Mouse (Mus musculus) gastrocnemius, postnatal 36 days (tissue): ENCODE data around the gene Ptafr. TPM values are rescaled to one million over a fixed set of nuclear protein-coding genes. Genes with fewer than 3 reads are reported as not detected.
"Not testable (repeated sequence)": the region's sequence is repeated elsewhere in the genome, so short reads cannot be mapped to it uniquely, and the experiment has no call there.

Experiments
- DNase-seq, 2 experiments: peaks; one replicate each; pipeline ENCODE4 v3.0.0; 2022
- intact Hi-C: fragments of 180-260 bp; cut with DNase I; formaldehyde crosslinking; loops from one replicate; pipeline ENCODE4 v1.15.1; 2025
- total RNA-seq, 2 experiments: library from RNA; stranded (reverse); gene quantifications; 2 replicates each; pipeline ENCODE4 v1.2.3; 2021

Ptafr gene
- total RNA-seq, 2 experiments from 2014 or later: 0.64 to 1.0 TPM

GRCm38 (mm10) chr4:132554221-132554620 lies 9.6 kb upstream of the Ptafr start:
- intact Hi-C loops: no loop called here
- DNase-seq: no peak

- intact Hi-C loops: no loop called here
- no peak for DNase-seq
Observed at GRCm38 (mm10) chr4:132554653-132555052, 9.2 kb upstream of the Ptafr start.

- intact Hi-C loops: not testable (repeated sequence)
Observed at GRCm38 (mm10) chr4:132555550-132555949, 8.3 kb upstream of the Ptafr start.

GRCm38 (mm10) chr4:132563261-132563660 lies 606 bp upstream of the Ptafr start:
- no peak for DNase-seq
- intact Hi-C loops: no loop called here

More at GRCm38 (mm10) chr4:132555550-132555949, 8.3 kb upstream of the Ptafr start:
- DNase-seq: not testable (repeated sequence)

GRCm38 (mm10) chr4:132565089-132565747 lies 1.4 kb downstream of the Ptafr start:
- intact Hi-C loops: no loop called here
- no peak for DNase-seq

GRCm38 (mm10) chr4:132567361-132567779 lies 3.5 kb downstream of the Ptafr start:
- no peak for DNase-seq
- intact Hi-C loops: no loop called here

GRCm38 (mm10) chr4:132569115-132569514 lies 5.2 kb downstream of the Ptafr start:
- no peak for DNase-seq
- intact Hi-C loops: no loop called here

GRCm38 (mm10) chr4:132571190-132571589 lies 7.3 kb downstream of the Ptafr start:
- DNase-seq: no peak
- intact Hi-C loops: no loop called here

GRCm38 (mm10) chr4:132573327-132573726 lies 9.5 kb downstream of the Ptafr start:
- intact Hi-C loops: no loop called here
- no peak for DNase-seq

- no peak for DNase-seq
- intact Hi-C loops: no loop called here
Observed at GRCm38 (mm10) chr4:132574809-132575347, 11.0 kb downstream of the Ptafr start.

DNA sequence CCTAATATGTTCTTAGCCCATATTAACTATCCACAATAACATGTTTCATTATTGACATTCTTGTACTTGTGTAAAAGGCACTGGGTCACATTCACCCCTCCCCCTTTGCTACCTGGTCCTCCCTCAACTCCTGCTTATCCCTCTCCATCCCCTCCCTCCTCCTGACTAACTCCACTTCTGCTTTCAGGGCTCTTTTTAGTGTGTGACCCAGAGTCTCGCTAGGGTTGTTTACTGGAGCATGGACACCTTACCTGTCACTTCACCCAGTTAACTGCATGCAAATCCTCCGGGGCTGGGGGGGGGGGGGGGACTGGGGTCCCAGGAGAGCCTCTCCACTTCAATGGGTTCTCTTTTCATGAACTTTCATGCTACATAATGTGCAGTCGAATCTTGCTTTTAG lies 19.9 kb downstream of the Ptafr start:
- no peak for DNase-seq
- intact Hi-C loops: no loop called here

DNA sequence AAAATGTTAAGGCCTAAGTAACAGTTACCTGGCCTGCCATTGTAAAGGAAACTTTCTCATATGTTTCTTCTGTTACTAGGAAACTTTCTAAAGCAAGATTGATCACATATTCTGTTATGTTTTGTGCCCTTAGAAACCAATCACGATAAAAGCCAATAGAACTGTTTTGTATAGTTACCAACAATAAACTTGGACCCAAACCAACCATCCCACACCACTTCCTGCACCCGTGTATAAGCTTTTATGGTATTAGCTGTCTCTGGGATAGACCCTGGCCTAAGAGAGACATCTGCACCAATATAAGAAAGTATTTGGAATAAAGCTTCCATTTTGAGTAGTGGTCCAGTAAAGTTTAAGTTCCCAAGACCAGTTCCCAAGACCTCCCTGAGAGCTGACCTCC lies 21.1 kb downstream of the Ptafr start:
- no peak for DNase-seq
- intact Hi-C loops: no loop called here

- DNase-seq: no peak
- intact Hi-C loops: no loop called here
Observed at GRCm38 (mm10) chr4:132586282-132586681, 22.4 kb downstream of the Ptafr start.

- intact Hi-C loops: no loop called here
- no peak for DNase-seq
Observed at GRCm38 (mm10) chr4:132588512-132588911, 24.6 kb downstream of the Ptafr start.

- intact Hi-C loops: no loop called here
- no peak for DNase-seq
Observed at GRCm38 (mm10) chr4:132590642-132591041, 26.8 kb downstream of the Ptafr start.

GRCm38 (mm10) chr4:132592958-132593357 lies 29.1 kb downstream of the Ptafr start:
- no peak for DNase-seq
- intact Hi-C loops: no loop called here

GRCm38 (mm10) chr4:132594191-132594590 lies 30.3 kb downstream of the Ptafr start:
- intact Hi-C loops: no loop called here
- DNase-seq: no peak

- intact Hi-C loops: no loop called here
- DNase-seq: no peak
Observed at GRCm38 (mm10) chr4:132598861-132599260, 35.0 kb downstream of the Ptafr start.

DNA sequence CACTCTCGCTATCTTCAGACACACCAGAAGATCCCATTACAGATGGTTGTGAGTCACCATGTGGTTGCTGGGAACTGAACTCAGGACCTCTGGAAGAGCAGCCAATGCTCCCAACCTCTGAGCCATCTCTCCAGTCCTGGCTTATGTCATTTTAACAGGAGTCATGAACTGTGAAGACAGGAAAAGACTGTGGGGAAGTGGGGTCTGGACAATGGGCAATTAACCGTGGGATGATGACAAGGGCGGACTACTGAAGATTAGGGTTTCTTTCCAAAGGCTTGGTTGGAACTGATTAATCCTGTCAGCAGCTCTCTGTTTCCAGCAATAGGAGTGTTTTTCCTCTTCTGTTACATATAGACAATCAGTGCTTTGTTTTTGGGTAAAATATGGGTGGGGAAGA lies 35.9 kb downstream of the Ptafr start:
- intact Hi-C loops: no loop called here
- no peak for DNase-seq

DNA sequence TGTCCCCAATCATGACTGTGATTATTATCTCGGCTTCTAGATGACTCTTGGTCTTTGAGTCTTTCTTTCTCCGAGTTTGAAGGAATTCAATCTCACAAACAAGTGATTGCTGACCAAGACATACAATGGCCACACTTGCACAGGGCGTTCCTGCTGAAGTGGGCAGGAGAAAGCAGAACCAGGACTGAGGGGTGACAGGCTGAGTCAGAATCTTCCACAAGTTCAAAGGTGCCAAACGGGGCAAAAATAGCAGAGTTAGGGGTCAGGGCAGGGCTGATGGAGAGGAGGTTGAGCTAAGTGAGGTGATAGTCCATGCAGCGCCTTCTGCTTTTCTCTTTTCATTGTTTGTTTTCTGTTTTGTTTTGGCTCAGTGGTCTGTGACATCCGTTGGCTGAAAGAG lies 36.6 kb downstream of the Ptafr start:
- intact Hi-C loops: no loop called here

DNA sequence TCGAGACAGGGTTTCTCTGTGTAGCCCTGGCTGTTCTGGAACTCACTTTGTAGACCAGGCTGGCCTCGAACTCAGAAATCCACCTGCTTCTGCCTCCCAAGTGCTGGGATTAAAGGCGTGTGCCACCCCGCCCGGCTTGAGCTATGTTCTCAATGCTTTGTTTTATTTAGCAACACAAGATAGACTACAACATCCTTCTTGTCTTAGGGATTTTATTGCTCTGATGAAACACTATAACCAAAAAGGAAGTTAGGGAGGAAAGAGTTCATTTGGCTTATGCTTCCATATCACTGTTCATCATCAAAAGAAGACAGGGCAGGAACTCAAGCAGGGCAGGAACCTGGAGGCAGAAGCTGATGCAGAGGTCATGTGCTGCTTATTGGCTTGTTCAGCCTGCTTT lies 37.4 kb downstream of the Ptafr start:
- DNase-seq: not testable (repeated sequence)

More for the DNA sequence above, 36.6 kb downstream of the Ptafr start:
- no peak for DNase-seq

GRCm38 (mm10) chr4:132603468-132603867 lies 39.6 kb downstream of the Ptafr start:
- no peak for DNase-seq
- intact Hi-C loops: no loop called here

More for the DNA sequence above, 37.4 kb downstream of the Ptafr start:
- intact Hi-C loops: not testable (repeated sequence)
